Mouse (Mus musculus) hindlimb bud, embryonic 11.5 days (tissue): ENCODE measurements around the gene Pik3r5.

Experiments used
- DNase-seq: peaks from one replicate; pipeline ENCODE4 v3.0.0-alpha.2; 2012; ENCODE audit warnings: low read depth, low spot score; ENCODE audit errors: extremely low spot score

The Pik3r5 gene

GRCm38 (mm10) chr11:68400727-68401219 lies 31.1 kb upstream of the Pik3r5 start, which contains the start of gene Ntn1:
Gene Ntn1, minus strand, starts transcription at chr11:68400823.
- DNase-seq: no peak

GRCm38 (mm10) chr11:68401428-68401827 lies 30.5 kb upstream of the Pik3r5 start:
- no peak for DNase-seq

- no peak for DNase-seq
These were observed 27.7 kb upstream of the Pik3r5 start for GRCm38 (mm10) chr11:68404185-68404584.

- no peak for DNase-seq
These were observed 26.3 kb upstream of the Pik3r5 start for GRCm38 (mm10) chr11:68405576-68405975.

GRCm38 (mm10) chr11:68407266-68407926 lies 24.5 kb upstream of the Pik3r5 start:
- DNase-seq: no peak

- no peak for DNase-seq
These were observed 23.8 kb upstream of the Pik3r5 start for GRCm38 (mm10) chr11:68408127-68408526.

- no peak for DNase-seq
These were observed 14.9 kb upstream of the Pik3r5 start for GRCm38 (mm10) chr11:68417001-68417400.

GRCm38 (mm10) chr11:68417831-68418230 lies 14.1 kb upstream of the Pik3r5 start:
- no peak for DNase-seq

- DNase-seq: peak; percentile 73
These were observed 6.2 kb upstream of the Pik3r5 start for GRCm38 (mm10) chr11:68425492-68426315.

- DNase-seq: no peak
These were observed 4.8 kb upstream of the Pik3r5 start for GRCm38 (mm10) chr11:68427083-68427570.

GRCm38 (mm10) chr11:68430662-68431061 lies 1.3 kb upstream of the Pik3r5 start:
- DNase-seq: no peak

- no peak for DNase-seq
These were observed 570 bp downstream of the Pik3r5 start for GRCm38 (mm10) chr11:68432361-68433021.

GRCm38 (mm10) chr11:68433534-68433933 lies 1.6 kb downstream of the Pik3r5 start:
- no peak for DNase-seq

- no peak for DNase-seq
These were observed 2.8 kb downstream of the Pik3r5 start for GRCm38 (mm10) chr11:68434697-68435096.

- DNase-seq: no peak
These were observed 3.7 kb downstream of the Pik3r5 start for GRCm38 (mm10) chr11:68435601-68436000.

- no peak for DNase-seq
These were observed 4.5 kb downstream of the Pik3r5 start for GRCm38 (mm10) chr11:68436376-68436775.

- no peak for DNase-seq
These were observed 8.2 kb downstream of the Pik3r5 start for GRCm38 (mm10) chr11:68440100-68440499.

GRCm38 (mm10) chr11:68440965-68441364 lies 9.0 kb downstream of the Pik3r5 start:
- no peak for DNase-seq

GRCm38 (mm10) chr11:68442346-68442745 lies 10.4 kb downstream of the Pik3r5 start:
- no peak for DNase-seq

- no peak for DNase-seq
These were observed 11.2 kb downstream of the Pik3r5 start for GRCm38 (mm10) chr11:68442983-68443638.

- DNase-seq: no peak
These were observed 14.0 kb downstream of the Pik3r5 start for GRCm38 (mm10) chr11:68445901-68446300.
